Mouse (Mus musculus) midbrain, embryonic 14.5 days (tissue): ENCODE measurements around the gene Ptdss2. TPM values are rescaled to one million over a fixed set of nuclear protein-coding genes. Genes with fewer than 3 reads are reported as not detected.

Experiments used
- ATAC-seq: fragments of 200-750 bp; cut with Nextera tagmentation; 2 replicates; pipeline ENCODE4 v1.8.0; 2017; ENCODE audit warnings: moderate number of reproducible peaks, moderate library complexity; ENCODE audit not compliant: low FRiP score, low TSS enrichment
- DNase-seq: peaks from one replicate; pipeline ENCODE4 v3.0.0-alpha.2; 2015
- H3K27ac ChIP-seq: fragments of 300-500 bp; sonication (generic); replicated peaks from 2 replicates; pipeline ENCODE4 v1.5.1; 2014; ENCODE audit warnings: mild to moderate bottlenecking, low read depth, low read length, moderate library complexity
- H3K27me3 ChIP-seq: fragments of 300-500 bp; sonication (generic); 2 replicates; pipeline ENCODE4 v1.6.1; 2014; ENCODE audit warnings: low read length, control low read depth, mixed read lengths; ENCODE audit not compliant: control insufficient read depth, insufficient read depth
- H3K36me3 ChIP-seq: fragments of 300-500 bp; sonication (generic); 2 replicates; pipeline ENCODE4 v1.6.1; 2014; ENCODE audit warnings: low read length, control low read depth; ENCODE audit not compliant: control insufficient read depth, insufficient read depth
- H3K4me1 ChIP-seq: fragments of 300-500 bp; sonication (generic); 2 replicates; pipeline ENCODE4 v1.6.1; 2014; ENCODE audit warnings: mild to moderate bottlenecking, antibody characterized with exemption, low read length, control low read depth; ENCODE audit not compliant: control insufficient read depth, insufficient read depth
- H3K4me2 ChIP-seq: fragments of 300-500 bp; sonication (generic); 2 replicates; pipeline ENCODE4 v1.6.1; 2014; ENCODE audit warnings: mild to moderate bottlenecking, low read length, moderate library complexity
- H3K4me3 ChIP-seq: fragments of 300-500 bp; sonication (generic); replicated peaks from 2 replicates; pipeline ENCODE4 v1.5.1; 2014; ENCODE audit warnings: low read depth, low read length
- H3K9ac ChIP-seq: fragments of 300-500 bp; sonication (generic); replicated peaks from 2 replicates; pipeline ENCODE4 v1.6.1; 2014; ENCODE audit warnings: mild to moderate bottlenecking, low read length, moderate library complexity
- H3K9me3 ChIP-seq: fragments of 300-500 bp; sonication (generic); 2 replicates; pipeline ENCODE4 v1.6.1; 2016; ENCODE audit warnings: low read length, control low read depth, mixed read lengths; ENCODE audit not compliant: control insufficient read depth
- WGBS: fragments of 180-500 bp; shearing (Covaris S2); extraction: QIAGEN DNeasy Blood & Tissue Kit; methylation state at CpG from one replicate; pipeline ENCODE4 v1.1.7; 2014; 5-methylcytosine and 5-hydroxymethylcytosine counted together
- polyA plus RNA-seq: library from polyadenylated mRNA; unstranded; fragments of >200 nt; fragmentation: Nextera tagmentation; extraction: Ambion mirVana; gene quantifications from 2 replicates; pipeline ENCODE4 v1.2.1, GENCODE M21; 2014

Ptdss2 gene
- polyA plus RNA-seq, 1 experiment from 2014 or later, result 69.4 TPM

DNA sequence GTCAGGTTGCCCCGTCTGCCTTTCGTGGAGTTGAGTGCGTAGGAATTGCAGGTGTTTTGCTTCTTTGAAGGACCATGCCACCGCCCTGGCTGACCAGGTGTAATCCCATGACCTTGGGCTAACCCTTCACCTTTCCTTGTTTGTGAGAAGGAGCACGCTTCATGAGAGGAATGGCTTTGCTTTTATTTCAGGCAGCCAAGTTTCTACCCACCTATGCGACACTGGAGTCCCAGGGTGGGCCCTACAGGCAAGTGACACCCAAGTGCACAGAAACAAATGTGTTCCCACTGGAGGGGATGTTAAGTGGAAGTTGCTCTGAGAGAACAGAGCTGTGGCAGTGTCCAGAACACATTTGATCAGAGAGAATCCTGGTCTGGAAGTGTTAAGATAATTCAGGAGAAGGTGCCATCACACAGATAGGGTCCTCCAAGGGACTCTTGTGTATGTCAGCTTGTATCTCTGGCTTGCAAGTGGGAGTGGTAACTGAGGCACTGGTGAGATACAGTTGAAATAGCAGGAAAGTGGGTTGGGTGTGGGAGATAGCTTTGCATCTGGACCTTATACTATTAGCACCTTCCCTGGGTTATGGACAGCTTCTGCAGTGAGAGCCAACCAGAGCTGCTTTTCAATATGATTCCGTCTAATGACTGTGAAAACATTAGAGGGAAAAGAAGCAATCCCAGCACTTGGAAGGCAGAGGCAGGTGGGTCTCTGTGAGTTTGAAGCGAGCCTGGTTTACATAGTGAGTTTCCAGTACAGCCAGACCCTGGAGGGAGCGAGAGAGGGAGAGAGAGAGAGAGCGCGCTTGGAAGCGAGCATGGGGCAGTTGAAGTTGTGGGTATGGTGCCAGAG, 9.9 kb downstream of the Ptdss2 start:
- H3K4me1 ChIP-seq, result peaks cover 9% of the 10 kb centered on the region
- peak overlapping the region; percentile 88 for H3K9ac ChIP-seq
- H3K9me3 ChIP-seq, result no peaks in the 10 kb centered on the region
- peak overlapping the region; percentile 79 for H3K4me3 ChIP-seq
- H3K27me3 ChIP-seq, result no peaks in the 10 kb centered on the region
- ATAC-seq (no peak), DNase-seq (no peak)
- H3K36me3 ChIP-seq, result peaks cover 25% of the 10 kb centered on the region
- WGBS, result 60% methylated on average over 12 of the region's 12 CpGs
- no peak overlapping the region for H3K27ac ChIP-seq
- peak overlapping the region; percentile 75 for H3K4me2 ChIP-seq

DNA sequence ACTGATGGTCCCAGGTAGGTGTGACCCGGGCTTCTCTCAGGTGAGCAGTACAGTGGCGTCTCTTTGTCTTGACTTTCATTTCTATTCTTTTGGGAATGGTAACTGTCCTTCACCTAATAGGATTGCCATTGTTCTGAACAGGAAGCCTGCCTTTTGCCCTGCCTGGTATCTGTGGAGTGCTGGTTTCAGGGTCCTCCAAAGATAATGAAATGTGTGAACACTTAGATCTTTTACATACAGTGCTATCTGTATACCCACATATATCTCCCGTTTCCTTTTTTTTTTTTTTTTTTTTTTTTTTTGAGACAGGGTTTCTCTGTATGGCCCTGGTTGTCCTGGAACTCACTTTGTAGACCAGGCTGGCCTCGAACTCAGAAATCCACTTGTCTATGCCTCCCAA, 19.1 kb downstream of the Ptdss2 start:
- no peaks in the 10 kb centered on the region for H3K9me3 ChIP-seq
- H3K36me3 ChIP-seq, result peaks cover 44% of the 10 kb centered on the region
- H3K4me3 ChIP-seq, result no peak overlapping the region
- no peak overlapping the region for H3K27ac ChIP-seq
- no peak overlapping the region for H3K4me2 ChIP-seq
- H3K9ac ChIP-seq, result no peak overlapping the region
- no peaks in the 10 kb centered on the region for H3K4me1 ChIP-seq
- ATAC-seq (no peak), DNase-seq (no peak)
- no peaks in the 10 kb centered on the region for H3K27me3 ChIP-seq
- 97% methylated on average over 4 of the region's 4 CpGs for WGBS

DNA sequence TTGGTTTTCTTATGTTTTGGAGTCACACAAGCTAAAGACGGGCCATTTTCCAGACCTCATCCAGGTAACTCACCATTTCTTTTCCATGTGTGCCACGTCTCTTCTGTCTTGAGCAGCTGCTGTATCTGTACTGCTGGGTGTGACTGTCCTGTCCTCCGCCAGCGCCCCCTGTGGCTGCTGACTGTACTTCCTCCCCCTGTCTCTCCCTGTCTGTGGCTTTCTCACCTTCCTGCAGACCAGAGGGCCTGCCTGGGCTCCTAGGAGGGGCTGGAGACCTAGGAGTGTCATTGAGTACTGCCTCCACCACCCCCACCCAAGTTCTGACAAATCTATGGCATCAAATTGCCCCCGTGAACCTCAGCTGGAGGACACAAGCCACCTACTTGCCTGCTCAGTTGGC, 20.9 kb downstream of the Ptdss2 start:
- no peak for ATAC-seq
- H3K4me1 ChIP-seq, result no peaks in the 10 kb centered on the region
- H3K36me3 ChIP-seq, result peaks cover 40% of the 10 kb centered on the region
- DNase-seq, result no peak
- H3K9me3 ChIP-seq, result no peaks in the 10 kb centered on the region
- no peak overlapping the region for H3K9ac ChIP-seq
- H3K27ac ChIP-seq, result no peak overlapping the region
- H3K4me2 ChIP-seq, result no peak overlapping the region
- WGBS, result 54% methylated on average over 5 of the region's 5 CpGs
- H3K27me3 ChIP-seq, result no peaks in the 10 kb centered on the region
- H3K4me3 ChIP-seq, result no peak overlapping the region

DNA sequence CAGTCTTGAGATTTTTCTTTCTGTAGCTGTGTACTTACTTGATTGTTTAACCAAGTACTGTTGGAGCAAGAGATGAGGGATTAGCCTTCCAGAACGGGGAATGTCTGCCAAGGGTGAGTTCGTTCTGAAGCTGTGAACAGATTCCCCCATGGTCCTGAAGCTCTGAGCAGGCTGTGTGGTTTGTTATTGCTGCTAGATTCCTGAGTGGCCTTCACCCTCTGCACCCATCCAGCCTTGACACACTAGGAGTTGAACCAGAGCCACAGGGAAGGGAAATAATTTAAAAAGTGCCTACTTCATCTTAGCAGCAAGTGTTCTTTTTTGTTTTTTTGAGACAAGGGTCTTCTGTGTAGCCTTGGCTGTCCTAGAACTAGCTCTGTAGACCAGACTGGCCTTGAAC, 21.7 kb downstream of the Ptdss2 start:
- no peak overlapping the region for H3K4me2 ChIP-seq
- WGBS, result 85% methylated on average over 2 of the region's 2 CpGs
- H3K27ac ChIP-seq, result no peak overlapping the region
- H3K36me3 ChIP-seq, result peaks cover 32% of the 10 kb centered on the region
- H3K4me3 ChIP-seq, result no peak overlapping the region
- no peak overlapping the region for H3K9ac ChIP-seq
- no peaks in the 10 kb centered on the region for H3K4me1 ChIP-seq
- no peaks in the 10 kb centered on the region for H3K9me3 ChIP-seq
- no peaks in the 10 kb centered on the region for H3K27me3 ChIP-seq
- ATAC-seq (no peak), DNase-seq (no peak)

DNA sequence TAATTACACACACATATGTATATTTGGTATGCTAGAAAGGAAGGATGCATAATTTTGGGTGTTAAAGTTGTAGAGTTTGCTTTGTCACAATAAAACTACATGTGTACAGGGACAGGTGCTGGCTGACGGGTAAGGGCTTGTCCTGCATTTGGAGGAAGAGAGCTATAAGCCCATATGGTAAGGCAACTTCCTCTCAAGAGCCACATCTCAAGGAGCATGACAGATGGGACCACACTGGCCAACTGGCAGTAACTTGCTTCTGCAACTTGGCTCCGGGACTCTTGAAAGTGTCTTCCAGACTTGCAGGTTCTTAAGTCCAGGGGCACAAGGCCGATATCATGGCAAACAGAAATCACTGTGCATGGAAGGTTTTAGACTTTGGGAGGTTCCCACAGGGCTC, 22.5 kb downstream of the Ptdss2 start:
- 92% methylated on average over 3 of the region's 3 CpGs for WGBS
- DNase-seq (no peak), ATAC-seq (no peak)

DNA sequence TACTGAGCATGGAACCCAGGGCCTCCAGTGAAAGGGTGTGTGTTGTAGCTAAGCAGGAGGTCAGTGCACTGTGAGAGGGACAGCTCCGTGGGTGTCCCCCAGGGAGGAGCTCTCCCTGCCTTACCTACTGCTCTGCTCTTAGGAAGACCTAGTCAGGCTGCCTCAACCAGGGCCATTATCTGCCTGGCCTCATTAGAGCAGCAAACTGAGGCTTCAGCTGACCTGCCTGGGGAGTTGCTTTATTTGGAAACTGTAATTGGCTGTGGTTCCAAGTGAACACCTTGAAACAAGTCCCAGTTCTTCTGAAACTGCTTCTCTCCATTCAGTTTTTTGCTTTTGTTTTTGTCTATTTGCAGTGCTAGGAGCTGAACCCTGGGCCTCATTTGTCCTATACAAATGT, 23.2 kb downstream of the Ptdss2 start:
- no peak overlapping the region for H3K9ac ChIP-seq
- no peaks in the 10 kb centered on the region for H3K9me3 ChIP-seq
- H3K27ac ChIP-seq, result no peak overlapping the region
- no peak overlapping the region for H3K4me2 ChIP-seq
- no peaks in the 10 kb centered on the region for H3K27me3 ChIP-seq
- H3K4me1 ChIP-seq, result no peaks in the 10 kb centered on the region
- DNase-seq, result no peak
- peaks cover 32% of the 10 kb centered on the region for H3K36me3 ChIP-seq
- WGBS, result 77% methylated on average over 1 of the region's 1 CpGs
- ATAC-seq, result no peak
- H3K4me3 ChIP-seq, result no peak overlapping the region

More for the DNA sequence above, 22.5 kb downstream of the Ptdss2 start:
- H3K36me3 ChIP-seq, result peaks cover 32% of the 10 kb centered on the region
- H3K4me2 ChIP-seq, result no peak overlapping the region
- H3K9me3 ChIP-seq, result no peaks in the 10 kb centered on the region
- H3K27ac ChIP-seq, result no peak overlapping the region
- H3K4me1 ChIP-seq, result no peaks in the 10 kb centered on the region
- no peaks in the 10 kb centered on the region for H3K27me3 ChIP-seq
- H3K4me3 ChIP-seq, result no peak overlapping the region
- H3K9ac ChIP-seq, result no peak overlapping the region

DNA sequence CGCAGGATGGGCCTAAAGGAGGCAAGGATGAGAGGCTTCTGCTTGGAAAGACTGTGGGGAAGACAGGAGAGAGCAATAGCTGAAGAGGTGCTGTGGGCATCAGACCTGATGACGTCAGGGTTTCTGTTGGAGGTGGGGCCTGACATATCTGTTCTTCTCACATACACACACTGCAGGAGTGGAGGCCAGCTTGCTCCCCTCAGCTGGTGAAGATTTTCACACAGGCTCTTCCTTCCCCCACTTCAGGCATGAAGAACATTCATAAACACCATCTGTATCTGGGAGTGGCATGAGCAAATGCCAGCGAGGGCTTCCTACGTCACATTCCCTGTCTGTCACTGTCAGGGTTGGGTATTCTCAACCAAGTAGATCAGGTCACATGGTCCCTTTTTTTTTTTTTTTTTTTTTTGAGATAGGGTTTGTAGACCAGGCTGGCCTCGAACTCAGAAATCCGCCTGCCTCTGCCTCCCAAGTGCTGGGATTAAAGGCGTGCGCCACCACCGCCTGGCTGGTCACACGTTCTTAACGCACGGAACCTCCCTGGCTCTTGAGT, 23.9 kb downstream of the Ptdss2 start:
- H3K27ac ChIP-seq, result no peak overlapping the region
- H3K9me3 ChIP-seq, result no peaks in the 10 kb centered on the region
- no peak overlapping the region for H3K9ac ChIP-seq
- H3K36me3 ChIP-seq, result peaks cover 32% of the 10 kb centered on the region
- DNase-seq (no peak), ATAC-seq (no peak)
- no peaks in the 10 kb centered on the region for H3K4me1 ChIP-seq
- no peak overlapping the region for H3K4me2 ChIP-seq
- WGBS, result 96% methylated on average over 12 of the region's 12 CpGs
- no peaks in the 10 kb centered on the region for H3K27me3 ChIP-seq
- no peak overlapping the region for H3K4me3 ChIP-seq

DNA sequence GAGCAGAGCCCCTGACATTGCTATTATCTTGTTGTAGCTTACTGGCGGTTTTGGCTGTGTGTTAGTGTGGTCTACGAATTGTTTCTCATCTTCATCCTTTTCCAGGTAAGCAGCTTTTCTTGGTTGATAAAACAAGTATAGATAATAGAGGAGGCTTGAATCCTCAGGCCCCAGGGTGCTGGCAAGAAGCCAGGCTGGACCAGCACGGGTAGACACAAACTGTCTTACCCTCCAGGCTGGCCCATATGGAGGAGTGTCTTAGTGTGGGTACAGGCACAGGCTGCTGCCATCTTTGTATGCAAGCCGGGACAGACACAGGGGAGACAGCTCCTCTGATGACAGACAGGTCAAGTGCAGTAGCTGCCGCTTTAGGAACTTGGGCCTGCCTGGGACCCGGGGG, 24.9 kb downstream of the Ptdss2 start:
- Histone ChIP-seq H3K27ac (no peak overlapping the region), H3K27me3 (no peaks in the 10 kb centered on the region), H3K36me3 (peaks cover 39% of the 10 kb centered on the region), H3K9me3 (no peaks in the 10 kb centered on the region), H3K4me3 (no peak overlapping the region), H3K4me2 (no peak overlapping the region), H3K9ac (no peak overlapping the region), H3K4me1 (no peaks in the 10 kb centered on the region)
- 80% methylated on average over 6 of the region's 6 CpGs for WGBS
- DNase-seq (no peak), ATAC-seq (no peak)

DNA sequence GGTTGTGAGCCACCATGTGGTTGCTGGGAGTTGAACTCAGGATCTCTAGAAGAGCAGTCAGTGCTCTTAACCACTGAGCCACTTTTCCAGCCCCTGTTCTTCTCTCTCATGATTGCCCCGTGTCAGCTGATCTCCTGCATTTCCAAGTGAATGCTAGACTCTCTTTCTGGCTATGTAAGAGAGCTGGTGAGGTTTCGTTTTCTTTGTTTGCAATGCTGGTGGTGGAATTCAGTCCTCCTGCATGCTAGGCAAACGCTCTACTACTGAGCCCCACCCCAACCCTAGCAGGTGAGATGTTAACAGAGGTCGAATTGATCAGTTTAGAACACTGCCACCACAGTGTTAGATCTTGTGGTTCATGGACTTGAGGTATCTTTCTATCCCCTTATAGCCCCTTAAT, 26.5 kb downstream of the Ptdss2 start:
- no peaks in the 10 kb centered on the region for H3K27me3 ChIP-seq
- H3K4me3 ChIP-seq, result no peak overlapping the region
- 82% methylated on average over 4 of the region's 4 CpGs for WGBS
- H3K9me3 ChIP-seq, result no peaks in the 10 kb centered on the region
- ATAC-seq (no peak), DNase-seq (no peak)
- peaks cover 48% of the 10 kb centered on the region for H3K36me3 ChIP-seq
- no peak overlapping the region for H3K4me2 ChIP-seq
- no peak overlapping the region for H3K9ac ChIP-seq
- no peaks in the 10 kb centered on the region for H3K4me1 ChIP-seq
- no peak overlapping the region for H3K27ac ChIP-seq
